Mouse (Mus musculus) neural tube, embryonic 15.5 days (tissue): Measurements from ENCODE around the gene Mtfr1l. TPM values are rescaled to one million over a fixed set of nuclear protein-coding genes. Genes with fewer than 3 reads are reported as not detected.
"Not testable (repeated sequence)": the region's sequence is repeated elsewhere in the genome, so short reads cannot be mapped to it uniquely, and the experiment has no call there.

Experiments used
- ATAC-seq: fragments of 200-750 bp; cut with Nextera tagmentation; 2 replicates; pipeline ENCODE4 v1.8.0; 2017; ENCODE audit warnings: mild to moderate bottlenecking, moderate TSS enrichment, moderate library complexity; ENCODE audit not compliant: low FRiP score
- H3K27ac ChIP-seq: fragments of 300-500 bp; sonication (generic); replicated peaks from 2 replicates; pipeline ENCODE4 v1.5.1; 2015; ENCODE audit warnings: mild to moderate bottlenecking, inconsistent platforms
- H3K27me3 ChIP-seq: fragments of 300-500 bp; sonication (generic); replicated peaks from 2 replicates; pipeline ENCODE4 v1.6.1; 2015; ENCODE audit warnings: inconsistent platforms
- H3K36me3 ChIP-seq: fragments of 300-500 bp; sonication (generic); 2 replicates; pipeline ENCODE4 v1.6.1; 2015; ENCODE audit warnings: inconsistent platforms
- H3K4me1 ChIP-seq: fragments of 300-500 bp; sonication (generic); 2 replicates; pipeline ENCODE4 v1.6.1; 2015; ENCODE audit warnings: inconsistent platforms
- H3K4me2 ChIP-seq: fragments of 300-500 bp; sonication (generic); 2 replicates; pipeline ENCODE4 v1.6.1; 2015; ENCODE audit warnings: inconsistent platforms, mild to moderate bottlenecking, moderate library complexity
- H3K4me3 ChIP-seq: fragments of 300-500 bp; sonication (generic); replicated peaks from 2 replicates; pipeline ENCODE4 v1.5.1; 2015; ENCODE audit warnings: mild to moderate bottlenecking, inconsistent platforms
- H3K9ac ChIP-seq: fragments of 300-500 bp; sonication (generic); replicated peaks from 2 replicates; pipeline ENCODE4 v1.6.1; 2015; ENCODE audit warnings: mild to moderate bottlenecking, inconsistent platforms
- H3K9me3 ChIP-seq: fragments of 300-500 bp; sonication (generic); replicated peaks from 2 replicates; pipeline ENCODE4 v1.6.1; 2016; ENCODE audit warnings: inconsistent platforms
- WGBS: fragments of 180-500 bp; shearing (Covaris S2); methylation state at CpG from one replicate; pipeline ENCODE4 v1.1.7; 2015; ENCODE audit warnings: mixed read lengths; 5-methylcytosine and 5-hydroxymethylcytosine counted together
- polyA plus RNA-seq: library from polyadenylated mRNA; unstranded; fragments of >200 nt; fragmentation: Nextera tagmentation; extraction: Ambion mirVana; gene quantifications from 2 replicates; pipeline ENCODE4 v1.2.1, GENCODE M21; 2015

Gene Mtfr1l
- polyA plus RNA-seq, 1 experiment from 2014 or later = 177 TPM

DNA sequence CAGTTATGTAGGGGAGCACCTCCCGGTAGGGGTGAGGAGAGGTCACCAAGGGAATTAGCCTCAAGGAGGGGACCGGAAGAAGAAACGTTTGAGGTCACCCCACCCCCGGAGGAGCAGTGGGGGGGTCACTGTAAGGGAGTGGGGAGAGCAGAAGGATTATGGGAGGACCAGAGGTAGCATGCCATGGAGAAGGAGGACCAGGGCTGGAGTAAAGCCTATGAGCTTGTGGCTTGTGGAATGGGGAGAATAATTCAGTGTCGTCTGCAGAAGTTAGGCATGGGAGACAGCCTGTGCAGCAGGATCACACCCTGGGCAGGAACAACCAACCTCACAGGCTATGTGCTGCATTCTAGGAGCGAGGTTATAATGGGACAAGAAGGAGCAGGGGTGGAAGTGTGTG, 38.0 kb downstream of the Mtfr1l start:
- no peaks in the 10 kb centered on the region for H3K27me3 ChIP-seq
- H3K4me3 ChIP-seq = peak overlapping the region; percentile 61
- no peaks in the 10 kb centered on the region for H3K36me3 ChIP-seq
- H3K4me2 ChIP-seq = peak overlapping the region; percentile 97
- WGBS = 9% methylated on average over 6 of the region's 6 CpGs
- H3K9ac ChIP-seq = peak overlapping the region; percentile 74
- H3K9me3 ChIP-seq = no peaks in the 10 kb centered on the region
- H3K4me1 ChIP-seq = peaks cover 33% of the 10 kb centered on the region
- peak overlapping the region; percentile 85 for H3K27ac ChIP-seq
- peak; percentile 63 for ATAC-seq

DNA sequence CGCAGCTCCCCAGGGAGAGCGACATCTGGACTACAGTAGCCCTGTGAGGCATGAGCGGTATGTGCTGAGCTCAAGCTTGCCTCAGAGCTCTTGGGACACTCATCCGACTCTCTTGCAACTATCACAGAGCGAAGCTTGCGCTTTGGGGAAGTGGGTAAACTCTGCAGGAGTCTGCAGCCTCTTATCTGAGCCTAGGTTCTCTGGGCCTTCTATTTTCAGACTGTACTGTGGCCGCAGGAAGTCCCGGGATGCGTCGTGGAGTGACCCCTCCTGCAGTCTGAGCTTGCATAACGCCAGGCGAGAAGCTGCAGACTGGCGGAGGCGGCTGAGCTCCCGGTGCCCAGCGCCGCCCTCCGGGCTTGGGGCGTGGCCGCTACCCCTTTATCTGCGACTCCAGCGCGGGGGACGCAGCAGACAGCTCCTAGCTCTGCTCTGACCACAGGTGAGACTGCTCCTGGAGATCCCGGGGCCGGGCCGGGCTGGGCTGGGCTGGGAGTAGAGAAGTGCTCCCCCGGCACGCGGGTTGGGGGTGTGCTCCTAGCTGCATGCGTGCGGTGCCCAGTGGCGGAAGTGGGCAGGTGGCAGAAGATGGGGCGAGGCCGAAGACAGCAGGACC, 38.5 kb downstream of the Mtfr1l start, which contains the start of gene Paqr7:
Gene Paqr7 (plus strand): TSS at position 103 of the 616 bp plus-strand sequence.
- Histone ChIP-seq H3K4me1 (peaks cover 33% of the 10 kb centered on the region), H3K27me3 (no peaks in the 10 kb centered on the region), H3K36me3 (no peaks in the 10 kb centered on the region), H3K4me2 (peak within 1 kb of the TSS; percentile 97), H3K27ac (peak within 1 kb of the TSS; percentile 85), H3K9me3 (no peaks in the 10 kb centered on the region), H3K9ac (peak within 1 kb of the TSS; percentile 74), H3K4me3 (peak within 1 kb of the TSS; percentile 61)
- WGBS = 3% methylated on average over 35 of the region's 35 CpGs
- ATAC-seq = peak; percentile 77

DNA sequence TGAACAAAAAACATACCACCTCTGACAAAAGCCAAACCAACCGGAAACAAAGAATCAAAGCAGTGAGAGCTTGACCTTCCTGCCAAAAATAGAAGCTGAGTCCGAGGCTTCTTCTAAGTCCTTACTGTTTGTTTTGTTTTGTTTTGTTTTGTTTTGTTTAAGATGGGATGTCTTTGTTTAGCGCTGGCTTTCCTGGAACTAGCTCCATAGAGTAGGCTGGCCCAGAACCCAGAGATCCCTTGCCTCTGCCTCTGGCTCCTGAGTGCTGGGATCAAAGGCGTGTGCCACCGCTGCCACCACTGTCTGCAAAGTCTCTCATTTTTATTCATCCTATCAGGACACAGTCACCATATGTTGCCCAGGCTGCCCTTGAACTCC, 39.7 kb downstream of the Mtfr1l start:
- Histone ChIP-seq H3K4me2 (no peak overlapping the region), H3K27ac (no peak overlapping the region)
- WGBS = 71% methylated on average over 5 of the region's 5 CpGs

DNA sequence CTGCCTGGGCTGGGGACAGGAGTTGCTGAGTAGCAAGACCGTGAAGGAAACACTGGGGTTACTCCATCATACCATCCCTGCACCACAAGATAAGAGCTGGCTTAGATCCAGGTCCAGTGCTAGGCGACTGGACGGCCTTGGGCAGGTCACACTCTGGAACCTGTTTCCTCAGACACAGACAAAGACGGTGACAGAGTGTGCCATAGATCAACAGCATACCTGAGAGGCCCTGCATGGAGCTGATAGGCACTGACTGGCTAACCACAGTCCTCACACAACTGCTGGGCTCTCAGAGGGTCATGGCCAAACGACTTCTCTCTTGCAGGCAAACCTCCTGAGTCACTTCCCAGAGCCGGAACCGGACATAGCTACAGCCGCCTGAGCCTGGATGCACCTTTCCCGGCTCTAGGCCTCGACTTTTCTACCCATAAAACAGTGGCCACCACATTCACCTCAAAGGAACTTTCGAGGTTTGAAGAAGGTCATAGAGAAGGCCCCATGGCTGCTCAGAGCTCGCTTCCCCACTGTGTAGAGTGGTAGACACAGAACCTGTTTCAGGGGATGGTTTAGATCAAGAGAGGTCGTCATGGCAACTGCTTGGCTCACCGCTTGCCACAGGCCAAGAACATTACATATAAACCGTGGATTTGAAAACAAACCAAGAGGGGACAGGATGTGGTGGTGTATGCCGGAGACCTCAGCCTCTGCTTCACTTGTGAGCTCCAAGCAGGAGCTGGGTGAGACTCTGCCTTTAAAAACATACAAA, 40.2 kb downstream of the Mtfr1l start:
- peaks cover 35% of the 10 kb centered on the region for H3K4me1 ChIP-seq
- ATAC-seq = no peak
- H3K9ac ChIP-seq = no peak overlapping the region
- no peak overlapping the region for H3K4me2 ChIP-seq
- H3K9me3 ChIP-seq = no peaks in the 10 kb centered on the region
- 62% methylated on average over 16 of the region's 16 CpGs for WGBS
- no peaks in the 10 kb centered on the region for H3K27me3 ChIP-seq
- H3K36me3 ChIP-seq = no peaks in the 10 kb centered on the region
- H3K27ac ChIP-seq = no peak overlapping the region
- H3K4me3 ChIP-seq = no peak overlapping the region

More for the DNA sequence above, 39.7 kb downstream of the Mtfr1l start:
- no peaks in the 10 kb centered on the region for H3K27me3 ChIP-seq
- H3K9ac ChIP-seq = no peak overlapping the region
- H3K36me3 ChIP-seq = no peaks in the 10 kb centered on the region
- no peaks in the 10 kb centered on the region for H3K9me3 ChIP-seq
- no peak overlapping the region for H3K4me3 ChIP-seq
- ATAC-seq = no peak
- H3K4me1 ChIP-seq = peaks cover 35% of the 10 kb centered on the region

- not testable (repeated sequence) for H3K27me3 ChIP-seq, H3K9me3 ChIP-seq, H3K4me3 ChIP-seq, H3K36me3 ChIP-seq, H3K27ac ChIP-seq, H3K4me2 ChIP-seq, ATAC-seq, H3K9ac ChIP-seq
- peaks cover 35% of the 10 kb centered on the region for H3K4me1 ChIP-seq
- WGBS = 93% methylated on average over 6 of the region's 6 CpGs
These were observed 41.0 kb downstream of the Mtfr1l start for GRCm38 (mm10) chr4:134494161-134494560.

DNA sequence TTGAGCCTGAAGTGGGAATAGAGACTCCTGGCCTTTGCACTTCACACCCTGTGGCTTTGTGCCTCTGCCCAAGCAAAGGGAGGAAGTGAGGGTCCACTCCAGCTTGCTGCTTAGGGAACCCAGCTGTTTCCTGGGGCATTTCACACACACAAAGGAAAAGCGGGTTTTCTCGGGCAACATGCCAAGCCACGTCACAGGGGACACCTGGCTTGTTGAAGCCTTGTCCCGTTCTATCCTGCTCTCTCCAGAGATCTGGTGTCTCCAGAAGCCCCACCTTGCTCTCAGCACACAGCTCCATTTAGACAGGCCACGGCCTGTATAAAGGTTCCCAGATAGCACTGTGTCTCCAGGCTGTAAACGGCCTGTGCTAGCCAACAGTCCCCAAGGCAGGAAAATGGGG, 43.5 kb downstream of the Mtfr1l start:
- H3K4me3 ChIP-seq = no peak overlapping the region
- H3K27me3 ChIP-seq = no peaks in the 10 kb centered on the region
- H3K9ac ChIP-seq = no peak overlapping the region
- peaks cover 19% of the 10 kb centered on the region for H3K4me1 ChIP-seq
- H3K36me3 ChIP-seq = no peaks in the 10 kb centered on the region
- no peak overlapping the region for H3K27ac ChIP-seq
- H3K4me2 ChIP-seq = no peak overlapping the region
- 64% methylated on average over 6 of the region's 6 CpGs for WGBS
- ATAC-seq = no peak
- H3K9me3 ChIP-seq = no peaks in the 10 kb centered on the region

GRCm38 (mm10) chr4:134489986-134490665, 45.1 kb downstream of the Mtfr1l start:
- Histone ChIP-seq H3K36me3 (no peaks in the 10 kb centered on the region), H3K4me3 (no peak overlapping the region), H3K4me1 (peaks cover 8% of the 10 kb centered on the region; the same call in 1 of the 2 replicates), H3K27ac (no peak overlapping the region), H3K4me2 (no peak overlapping the region), H3K27me3 (no peaks in the 10 kb centered on the region), H3K9ac (no peak overlapping the region), H3K9me3 (no peaks in the 10 kb centered on the region)
- 90% methylated on average over 11 of the region's 11 CpGs for WGBS
- no peak for ATAC-seq

DNA sequence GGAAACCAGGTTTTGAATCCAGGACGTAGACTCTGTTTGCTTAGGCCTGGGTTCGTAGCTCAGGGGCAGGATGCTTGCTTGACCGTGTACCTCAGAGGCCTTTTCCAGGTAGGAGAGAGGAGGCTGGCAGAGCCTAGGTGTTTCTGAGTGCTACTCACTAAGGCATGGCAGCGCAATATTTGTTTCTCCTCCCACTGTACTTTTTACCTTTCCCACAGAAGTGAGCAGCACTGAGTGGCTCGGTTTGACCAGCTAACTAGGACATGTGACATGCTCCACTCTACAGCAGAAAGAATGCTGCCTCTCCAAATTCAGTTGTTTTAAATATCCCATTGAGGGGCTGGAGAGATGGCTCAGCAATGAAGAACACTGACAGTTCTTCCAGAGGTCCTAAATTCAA, 47.0 kb downstream of the Mtfr1l start:
- Histone ChIP-seq H3K4me2 (no peak overlapping the region), H3K27me3 (no peaks in the 10 kb centered on the region), H3K36me3 (no peaks in the 10 kb centered on the region), H3K27ac (no peak overlapping the region), H3K4me1 (0 out of 2 replicates have a peak, but pooled peaks cover 7% of the 10 kb centered on the region), H3K9me3 (no peaks in the 10 kb centered on the region), H3K4me3 (no peak overlapping the region), H3K9ac (no peak overlapping the region)
- ATAC-seq = no peak
- 93% methylated on average over 5 of the region's 5 CpGs for WGBS

GRCm38 (mm10) chr4:134485151-134485900, 49.9 kb downstream of the Mtfr1l start:
- Histone ChIP-seq H3K9ac (no peak overlapping the region), H3K36me3 (no peaks in the 10 kb centered on the region), H3K27me3 (no peaks in the 10 kb centered on the region), H3K4me3 (no peak overlapping the region), H3K4me1 (peaks cover 9% of the 10 kb centered on the region; the same call in 1 of the 2 replicates), H3K9me3 (no peaks in the 10 kb centered on the region), H3K27ac (no peak overlapping the region), H3K4me2 (no peak overlapping the region)
- 84% methylated on average over 5 of the region's 5 CpGs for WGBS
- no peak for ATAC-seq

DNA sequence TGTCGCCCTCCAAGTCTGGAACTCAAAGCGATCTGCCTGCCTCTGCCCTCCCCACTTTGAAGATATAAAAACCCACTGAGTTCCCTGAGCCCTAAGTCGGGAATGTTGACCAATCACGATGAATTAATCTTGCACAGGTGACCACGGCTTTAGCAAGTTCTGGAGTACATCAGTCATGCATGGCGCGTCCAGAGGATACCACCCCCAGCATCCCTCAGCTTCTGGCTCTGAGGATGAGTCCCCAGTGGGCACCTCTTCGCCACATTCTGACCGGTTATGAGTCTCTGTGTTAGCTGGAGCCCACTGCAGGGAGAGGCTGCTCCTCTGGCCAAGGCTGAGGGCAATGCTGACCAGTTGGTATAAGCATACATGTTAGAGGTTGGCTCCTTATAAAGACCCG, 51.0 kb downstream of the Mtfr1l start:
- Histone ChIP-seq H3K4me3 (no peak overlapping the region), H3K9me3 (no peaks in the 10 kb centered on the region), H3K4me2 (no peak overlapping the region), H3K36me3 (no peaks in the 10 kb centered on the region), H3K4me1 (peaks cover 9% of the 10 kb centered on the region; the same call in 1 of the 2 replicates), H3K9ac (no peak overlapping the region), H3K27ac (no peak overlapping the region), H3K27me3 (no peaks in the 10 kb centered on the region)
- 79% methylated on average over 10 of the region's 10 CpGs for WGBS
- ATAC-seq = no peak

GRCm38 (mm10) chr4:134483696-134484095, 51.5 kb downstream of the Mtfr1l start:
- Histone ChIP-seq H3K4me1 (peaks cover 9% of the 10 kb centered on the region; the same call in 1 of the 2 replicates), H3K4me3 (no peak overlapping the region), H3K27ac (no peak overlapping the region), H3K9me3 (no peaks in the 10 kb centered on the region), H3K27me3 (no peaks in the 10 kb centered on the region), H3K36me3 (no peaks in the 10 kb centered on the region), H3K9ac (no peak overlapping the region), H3K4me2 (no peak overlapping the region)
- no peak for ATAC-seq
- 48% methylated on average over 6 of the region's 6 CpGs for WGBS
